Mouse (Mus musculus): Measurements from ENCODE around the gene Gng13.

Gng13 gene

DNA sequence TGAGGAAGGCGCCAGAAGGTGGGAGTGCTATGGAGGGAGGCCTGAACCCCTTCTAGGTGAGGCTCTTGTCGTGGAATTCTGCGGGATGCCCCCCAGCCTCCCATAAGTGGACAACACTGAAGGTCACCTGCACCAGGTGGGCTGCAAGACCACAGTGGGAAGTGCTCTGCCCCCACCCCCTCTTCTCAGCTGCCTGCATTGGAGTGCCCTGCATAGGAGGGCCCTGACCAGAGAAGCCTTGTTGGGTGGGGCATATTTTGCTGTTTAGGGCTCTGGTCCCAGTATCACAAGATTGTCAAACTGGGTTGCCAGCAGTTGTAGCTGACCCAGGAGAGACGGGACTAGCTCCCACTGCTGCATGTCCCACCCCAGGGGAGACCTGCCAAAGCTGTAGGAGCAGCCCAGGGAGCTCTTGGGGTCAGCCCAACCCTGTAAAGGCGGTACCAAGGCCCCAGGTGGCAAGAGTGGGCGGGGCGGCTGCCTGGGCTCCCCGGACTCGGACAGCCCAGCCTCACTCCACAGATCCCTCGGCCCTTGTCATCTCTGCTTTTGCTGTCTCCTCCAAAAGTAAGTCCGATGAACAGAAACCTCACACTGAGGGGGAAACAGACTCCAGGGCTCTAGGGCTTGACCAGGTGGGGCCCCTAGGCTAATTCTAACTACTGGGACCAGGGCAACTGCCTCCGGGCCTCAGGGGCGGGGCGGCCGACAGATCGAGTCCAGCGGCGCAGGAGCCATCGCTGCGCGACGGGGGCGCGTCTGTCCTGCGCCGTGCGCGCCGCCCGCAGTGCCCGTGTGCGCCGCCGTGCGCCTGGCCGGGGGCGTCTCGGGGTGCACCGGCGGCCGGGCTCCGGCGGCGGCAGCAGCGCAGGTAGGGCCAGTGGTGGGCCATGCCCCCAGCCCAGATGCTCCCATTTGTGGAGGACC is at the start of gene Gng13:
Gene Gng13, plus strand, starts transcription at position 461 of the 927 bp plus-strand sequence.
- peak; percentile 36 for DNase-seq (ENCODE audit: low spot score)

DNA sequence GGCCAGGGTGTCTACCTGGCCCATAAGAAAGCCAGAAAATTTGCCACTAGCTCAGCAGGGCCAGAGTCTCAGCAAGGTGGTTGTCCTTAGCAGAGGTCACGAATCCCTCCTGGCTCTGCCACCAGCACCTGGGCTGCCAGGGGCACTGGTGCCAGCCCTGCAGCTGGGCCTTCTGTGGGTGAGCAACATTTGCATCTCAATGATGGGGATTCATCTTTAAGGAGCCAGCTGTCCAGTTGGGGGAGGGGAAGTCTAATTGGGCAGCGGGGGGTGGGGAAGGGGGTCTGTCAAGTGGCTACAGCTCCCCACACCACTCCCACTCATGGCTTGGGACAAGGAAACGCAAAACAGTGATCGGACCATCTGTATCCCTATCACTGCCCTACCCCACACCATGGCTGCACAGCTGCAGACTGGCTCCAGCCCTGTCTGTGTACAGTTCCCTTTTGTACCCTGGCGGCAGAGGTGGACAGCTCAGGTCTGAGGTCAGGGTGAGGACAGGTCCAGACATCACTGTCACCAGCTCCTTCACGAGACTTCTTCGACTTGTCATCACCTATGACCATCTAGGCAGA is 48.4 kb upstream of the Gng13 start:
- no peak for DNase-seq (ENCODE audit: low spot score)

DNA sequence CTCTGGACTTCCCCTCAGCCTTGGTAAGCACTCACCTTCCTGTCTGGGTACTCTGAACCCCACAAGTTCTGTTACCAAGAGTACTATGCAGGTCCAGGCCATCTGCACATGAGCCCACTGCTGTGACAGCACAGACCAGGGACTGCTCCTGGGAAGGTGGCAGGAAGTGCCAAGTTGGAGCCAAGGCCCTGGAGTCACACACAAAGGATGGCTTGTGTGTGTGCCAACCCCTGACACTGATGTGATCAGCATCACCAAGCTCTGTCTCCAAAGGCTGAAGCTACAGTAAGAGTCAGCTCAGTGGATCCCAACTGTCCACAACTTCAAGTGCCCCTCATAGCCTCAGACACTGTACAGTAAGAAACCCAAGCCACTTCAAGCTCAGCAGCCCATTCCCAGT is 44.0 kb upstream of the Gng13 start:
- no peak for DNase-seq (ENCODE audit: low spot score)

DNA sequence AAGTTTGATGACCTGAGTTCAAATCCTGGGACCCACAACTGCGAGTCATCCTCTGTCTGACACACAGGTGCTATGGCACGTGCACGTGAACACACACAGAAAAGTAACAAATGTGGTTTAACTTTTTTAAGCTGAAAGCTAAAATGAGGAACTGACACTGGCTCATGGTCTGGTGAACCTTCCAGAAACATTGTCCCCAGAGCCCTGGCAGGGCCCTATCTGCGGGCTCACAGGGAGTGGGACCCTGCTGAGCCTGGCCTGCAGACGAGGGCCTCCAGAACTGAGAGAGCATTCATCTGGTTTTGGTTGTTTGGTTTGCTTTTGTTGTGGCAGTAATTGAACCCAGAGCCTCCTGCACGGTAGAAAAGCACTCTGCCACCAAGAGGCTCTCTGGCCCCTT is 39.0 kb upstream of the Gng13 start:
- DNase-seq (ENCODE audit: low spot score), result no peak

DNA sequence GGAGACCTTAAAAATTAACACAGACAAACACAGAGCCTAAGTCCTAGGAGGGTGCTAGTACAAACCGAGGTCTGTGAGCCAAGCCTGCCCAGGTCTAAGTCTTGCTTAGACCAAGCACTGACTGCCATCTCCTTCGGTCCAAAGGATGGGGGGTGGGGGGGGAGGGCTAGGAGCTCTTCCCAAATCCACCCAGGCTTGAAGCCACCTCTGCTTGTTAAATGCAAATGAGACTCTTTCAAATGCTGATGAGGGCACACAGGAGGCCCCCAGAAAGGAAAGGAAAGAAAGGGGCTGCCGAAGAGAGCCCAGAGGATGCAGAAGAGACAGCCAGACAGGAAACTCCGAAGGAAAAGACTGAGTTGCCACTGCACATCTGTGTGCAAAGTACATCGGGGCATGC is 37.2 kb upstream of the Gng13 start:
- DNase-seq (ENCODE audit: low spot score), result no peak

DNA sequence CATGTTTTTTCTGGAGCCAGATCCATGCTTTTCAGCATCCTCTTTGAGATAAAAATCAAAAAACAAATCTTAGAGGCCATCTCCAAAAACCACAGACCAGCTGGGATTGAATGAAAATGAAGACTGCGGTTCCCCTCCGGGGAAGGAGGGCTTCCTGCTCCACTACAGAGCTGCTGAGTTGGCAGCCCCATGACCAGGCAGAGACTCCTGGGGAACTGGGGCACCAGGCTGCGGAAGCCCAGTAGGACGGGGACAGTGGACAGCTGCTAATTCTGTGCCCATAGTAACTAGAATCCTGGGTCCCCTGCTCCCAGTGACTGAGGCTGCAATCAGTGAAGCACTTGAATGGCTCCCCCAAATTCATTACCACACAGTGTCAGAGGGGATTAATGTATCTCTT is 35.3 kb upstream of the Gng13 start:
- DNase-seq (ENCODE audit: low spot score), result no peak

DNA sequence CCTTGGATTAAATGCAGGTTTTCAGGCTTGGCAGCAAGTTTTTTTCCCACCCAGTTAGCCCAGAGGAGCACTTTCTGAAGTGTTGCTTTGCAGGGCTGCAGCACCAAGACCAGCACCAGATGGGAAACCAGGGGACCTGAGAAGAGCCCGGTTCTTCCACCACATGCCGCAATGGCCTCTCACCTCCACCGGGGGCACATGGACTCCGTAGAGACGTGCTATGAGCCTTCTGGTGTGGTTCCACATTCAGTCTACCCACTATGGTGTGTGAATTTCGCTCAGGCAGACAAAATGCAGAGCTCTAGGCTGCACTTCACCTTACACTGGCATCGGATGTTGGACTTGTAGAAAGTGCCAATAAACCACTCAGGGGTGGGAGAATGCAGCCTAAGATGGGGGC is 30.6 kb upstream of the Gng13 start:
- DNase-seq (ENCODE audit: low spot score), result peak; percentile 59

DNA sequence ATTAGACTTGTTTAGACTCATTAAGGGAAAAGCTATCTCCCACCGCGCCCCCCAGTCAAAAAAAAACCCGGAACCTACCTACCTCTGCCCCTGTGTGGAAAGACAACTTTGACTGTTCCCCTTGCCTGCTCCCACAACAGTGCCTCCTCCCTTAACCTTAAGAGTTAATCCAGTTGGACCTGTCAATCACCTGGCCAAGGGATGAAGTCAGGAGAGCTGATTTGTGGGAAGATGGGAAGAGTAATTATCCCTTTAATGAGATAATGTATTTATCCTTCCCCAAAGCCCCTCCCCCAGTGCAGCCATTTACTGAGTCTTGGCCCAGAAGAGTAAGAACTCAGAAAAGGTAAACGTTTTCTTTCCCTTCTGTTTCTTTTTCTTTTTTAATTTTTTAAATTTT is 28.0 kb upstream of the Gng13 start:
- no peak for DNase-seq (ENCODE audit: low spot score)

DNA sequence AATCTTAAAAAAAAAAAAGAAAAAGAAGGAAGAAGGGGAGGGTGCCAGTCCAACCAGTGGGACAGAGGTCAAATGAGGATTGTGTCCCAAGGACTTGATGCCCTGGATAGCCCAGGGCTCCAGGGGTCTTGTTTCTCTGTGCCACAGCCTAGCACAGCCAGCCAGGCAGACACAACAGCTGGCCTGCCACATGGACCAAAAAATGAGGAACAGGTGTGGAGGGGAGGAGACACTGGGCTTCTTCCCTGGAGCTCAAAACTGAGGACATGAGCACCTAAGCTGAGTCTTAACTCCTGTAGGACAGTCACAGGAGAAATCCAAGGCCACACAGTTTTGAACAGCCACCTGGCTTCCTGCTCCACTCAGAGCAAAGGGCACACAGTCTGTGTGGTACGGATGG is 20.7 kb upstream of the Gng13 start:
- DNase-seq (ENCODE audit: low spot score), result peak; percentile 32

DNA sequence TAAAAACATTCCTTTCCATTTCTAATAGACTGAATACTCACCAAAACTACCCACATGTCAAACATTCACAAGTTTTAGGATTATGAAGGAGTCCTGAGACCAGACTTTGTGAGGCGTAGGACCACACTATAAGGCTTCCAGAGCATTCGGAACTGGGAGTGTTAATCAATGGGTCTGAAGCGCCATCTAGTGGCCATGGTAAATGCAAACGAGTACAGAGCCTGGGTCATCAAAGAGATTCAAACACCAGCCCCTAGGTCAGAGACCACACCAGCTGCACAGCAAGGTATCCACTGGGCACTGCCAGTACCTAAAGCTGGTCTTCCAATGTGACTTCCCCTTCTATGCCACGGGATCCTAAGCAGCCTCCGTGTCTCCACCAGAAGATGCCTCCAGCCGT is 18.5 kb upstream of the Gng13 start:
- DNase-seq (ENCODE audit: low spot score), result peak; percentile 96

DNA sequence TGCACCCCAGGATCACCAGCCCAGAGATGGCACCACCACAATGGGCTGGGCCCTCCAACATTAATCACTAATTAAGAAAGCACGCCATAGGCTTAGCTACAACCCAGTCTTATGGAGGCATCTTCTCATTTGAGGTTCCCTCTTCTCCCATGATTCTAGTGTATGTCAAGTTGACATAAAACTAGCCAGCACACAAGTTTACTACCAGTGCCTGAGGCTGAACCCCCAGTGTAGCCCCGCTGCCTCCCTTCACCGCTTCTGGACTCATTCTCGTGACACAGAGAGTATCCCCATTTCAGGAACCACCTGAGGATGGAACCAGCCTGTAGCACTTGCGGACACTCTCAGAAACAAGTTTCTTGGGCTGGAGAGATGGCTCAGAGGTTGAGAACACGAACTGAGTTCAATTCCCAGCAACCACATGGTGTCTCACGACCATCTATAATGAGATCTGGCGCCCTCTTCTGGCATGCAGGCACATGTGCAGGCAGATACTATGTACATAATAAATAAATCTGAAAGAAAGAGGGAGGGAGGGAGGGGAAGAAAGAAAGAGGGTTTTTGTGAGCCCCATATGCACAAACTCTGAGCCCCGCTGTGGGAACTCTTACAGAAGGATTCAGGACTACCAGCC is 16.0 kb upstream of the Gng13 start:
- DNase-seq (ENCODE audit: low spot score), result peak; percentile 46

DNA sequence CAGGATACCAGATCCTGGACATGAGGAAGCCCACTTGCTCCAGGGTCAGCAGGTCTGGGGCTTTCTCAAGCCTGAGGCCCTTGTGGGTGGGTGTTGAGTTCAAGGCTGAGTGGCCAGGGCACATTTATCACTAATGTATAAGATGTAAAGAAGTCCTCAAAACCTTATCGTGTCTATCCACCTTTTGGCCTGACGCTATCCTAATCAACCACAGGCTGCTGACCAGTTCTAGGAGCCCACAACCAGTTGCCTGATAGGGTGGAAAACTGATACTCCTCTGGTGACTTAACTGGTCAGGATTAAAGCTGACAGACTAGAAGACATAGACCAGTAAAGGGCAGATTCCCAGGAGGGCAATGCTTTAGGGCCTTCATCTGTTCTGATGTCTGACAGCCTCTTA is 7.0 kb upstream of the Gng13 start:
- DNase-seq (ENCODE audit: low spot score), result no peak

DNA sequence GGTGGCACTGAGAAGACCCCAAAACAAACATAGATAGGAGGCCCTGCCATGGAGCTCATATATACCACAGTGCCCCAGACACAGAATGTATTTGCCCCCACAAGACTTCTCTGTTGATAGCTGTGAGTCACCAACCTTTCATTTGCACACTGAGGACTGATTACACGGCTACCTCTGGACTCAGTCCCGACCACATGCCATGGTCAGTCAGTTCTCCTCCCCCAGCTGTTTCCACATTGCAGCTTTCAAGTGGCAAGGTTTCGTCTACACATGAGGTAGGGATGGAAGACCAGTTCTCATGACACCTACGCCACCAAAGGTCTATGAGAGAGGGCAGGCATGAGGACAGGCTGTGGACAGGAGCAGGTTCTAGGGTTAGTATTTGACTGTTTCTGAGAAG is 5.8 kb upstream of the Gng13 start:
- DNase-seq (ENCODE audit: low spot score), result no peak

DNA sequence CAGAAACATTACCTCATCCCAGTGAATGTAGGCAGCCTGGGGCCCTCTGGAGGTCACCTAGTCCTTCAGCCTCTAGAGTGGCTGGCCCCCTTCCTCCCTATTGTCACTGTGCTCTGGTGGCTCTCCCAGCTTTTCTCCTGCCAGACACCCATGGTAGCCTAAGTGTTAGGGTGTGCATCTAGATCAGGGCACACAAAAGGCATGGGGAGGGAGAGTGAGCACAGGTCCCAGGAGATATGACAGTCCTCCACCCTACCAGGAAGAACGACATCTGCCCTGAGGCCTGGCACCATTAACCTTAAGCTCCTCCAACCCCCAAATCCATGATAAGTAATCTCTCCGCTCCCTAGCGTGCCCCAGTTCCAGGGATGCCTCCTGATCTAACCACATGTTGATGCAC is 1.3 kb upstream of the Gng13 start:
- DNase-seq (ENCODE audit: low spot score), result no peak

DNA sequence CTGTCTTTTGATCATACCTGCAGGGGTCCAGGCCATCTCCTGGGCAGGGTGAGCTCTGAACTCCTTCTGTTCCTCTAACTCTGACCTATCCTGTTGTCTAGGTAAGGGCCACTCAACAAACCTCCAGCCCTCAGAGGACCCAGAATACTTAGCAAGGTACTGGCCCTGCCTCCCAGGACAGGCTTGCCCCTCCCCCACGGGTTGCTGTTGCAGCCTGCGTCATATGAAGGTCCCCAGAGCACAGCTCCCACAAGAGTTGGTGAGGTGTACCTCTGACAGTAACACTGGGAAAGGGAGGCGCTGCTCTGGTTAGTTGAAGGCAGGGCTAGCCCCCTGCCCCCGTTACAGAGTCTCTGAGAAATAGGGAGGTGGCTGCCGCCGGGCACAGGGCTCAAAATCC is 841 bp upstream of the Gng13 start:
- DNase-seq (ENCODE audit: low spot score), result peak; percentile 17

DNA sequence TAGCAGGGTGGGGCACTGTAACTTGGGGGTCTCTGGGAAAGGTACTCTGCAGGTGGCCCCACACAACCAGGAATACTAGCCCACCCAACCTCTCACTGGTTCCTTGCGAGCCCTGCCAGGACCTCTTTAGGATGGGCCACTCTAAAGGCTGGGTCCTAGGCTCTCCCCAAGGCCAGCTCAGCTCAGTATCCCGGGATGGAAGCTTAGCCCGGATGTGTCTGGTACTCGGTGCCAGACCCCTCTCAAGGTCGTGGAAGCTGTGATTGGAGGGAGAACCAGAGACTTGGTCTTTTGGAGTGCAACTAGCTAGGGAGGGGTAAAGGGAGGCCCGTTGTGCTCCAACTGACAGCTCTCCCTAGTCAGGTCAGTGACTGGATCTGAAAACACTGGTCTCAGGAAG is 720 bp downstream of the Gng13 start:
- DNase-seq (ENCODE audit: low spot score), result peak; percentile 7

DNA sequence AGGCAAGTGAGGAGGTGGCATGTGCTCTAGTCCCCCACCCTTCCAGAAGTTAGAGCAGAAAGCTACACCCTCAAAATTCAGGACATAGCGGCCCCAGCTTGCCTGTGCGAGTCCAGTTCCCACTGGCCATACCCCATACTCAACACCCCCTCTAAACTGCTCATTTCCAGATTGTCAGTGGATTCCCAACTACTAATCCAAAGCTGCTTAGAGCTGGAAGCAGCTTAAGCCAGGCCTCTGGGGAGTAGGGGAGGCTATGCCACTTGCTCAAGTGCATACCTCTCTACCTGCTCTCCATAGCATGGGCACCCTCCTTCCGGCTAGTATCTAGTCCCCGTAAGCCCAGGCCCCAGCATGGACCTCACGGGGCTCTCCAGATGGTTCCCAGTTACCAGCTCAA is 4.5 kb downstream of the Gng13 start:
- DNase-seq (ENCODE audit: low spot score), result no peak

DNA sequence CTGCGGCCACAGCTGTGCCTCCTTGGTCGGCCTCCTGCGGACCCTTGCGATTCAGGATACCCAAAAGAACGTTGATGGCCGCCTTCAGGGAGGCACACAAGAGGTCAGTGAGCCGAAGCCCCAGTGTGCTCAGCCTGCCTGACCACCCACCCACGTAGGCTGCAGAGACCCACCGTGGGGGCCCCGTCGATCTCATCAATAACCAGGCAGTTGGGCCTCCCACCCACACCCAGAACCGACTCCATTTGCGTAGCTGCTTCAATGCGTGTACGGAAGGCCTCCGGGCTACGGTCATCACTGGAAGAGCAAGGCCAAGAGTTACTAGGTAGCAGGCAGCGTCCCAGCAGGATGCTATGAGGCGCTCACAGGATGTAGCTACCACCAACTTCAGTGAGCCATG is 6.5 kb downstream of the Gng13 start:
- no peak for DNase-seq (ENCODE audit: low spot score)

DNA sequence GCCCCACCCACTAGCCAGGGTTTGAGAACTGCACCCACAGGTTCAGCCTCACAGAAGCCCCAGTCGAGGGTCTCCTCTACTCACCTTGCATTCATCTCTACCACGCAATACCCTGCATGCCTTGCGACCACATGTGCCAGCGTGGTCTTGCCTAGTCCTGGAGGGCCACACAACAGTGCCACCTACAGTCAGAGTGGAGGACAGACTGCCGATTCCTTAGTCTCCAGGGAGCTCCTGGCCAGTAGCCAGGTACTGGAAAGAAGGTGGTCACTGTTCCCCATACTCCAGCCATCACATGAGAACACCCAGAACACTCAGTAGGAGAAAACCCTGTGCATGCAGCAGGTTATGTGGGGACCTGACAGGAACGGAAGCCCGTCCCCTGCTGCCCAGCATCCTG is 6.9 kb downstream of the Gng13 start:
- peak; percentile 34 for DNase-seq (ENCODE audit: low spot score)

DNA sequence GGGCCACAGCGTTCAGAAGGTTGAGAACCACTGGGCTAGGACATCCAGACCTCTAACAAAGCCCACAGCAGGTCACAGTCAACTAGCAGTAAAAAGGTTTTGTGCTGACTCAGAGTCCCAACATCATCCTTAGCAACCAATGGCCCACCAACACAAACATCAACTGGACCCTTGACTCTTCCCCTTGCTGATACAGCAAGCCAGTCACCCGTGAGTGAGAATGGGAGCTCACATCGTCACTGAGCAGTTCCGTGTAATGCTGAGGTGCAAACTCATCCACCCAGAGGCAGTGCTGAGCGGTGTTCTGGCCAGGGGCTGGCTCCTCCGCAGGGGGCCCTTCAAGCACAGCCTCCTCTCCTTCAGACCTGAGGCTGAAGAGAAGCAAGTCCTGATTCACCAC is 8.3 kb downstream of the Gng13 start:
- DNase-seq (ENCODE audit: low spot score), result no peak

DNA sequence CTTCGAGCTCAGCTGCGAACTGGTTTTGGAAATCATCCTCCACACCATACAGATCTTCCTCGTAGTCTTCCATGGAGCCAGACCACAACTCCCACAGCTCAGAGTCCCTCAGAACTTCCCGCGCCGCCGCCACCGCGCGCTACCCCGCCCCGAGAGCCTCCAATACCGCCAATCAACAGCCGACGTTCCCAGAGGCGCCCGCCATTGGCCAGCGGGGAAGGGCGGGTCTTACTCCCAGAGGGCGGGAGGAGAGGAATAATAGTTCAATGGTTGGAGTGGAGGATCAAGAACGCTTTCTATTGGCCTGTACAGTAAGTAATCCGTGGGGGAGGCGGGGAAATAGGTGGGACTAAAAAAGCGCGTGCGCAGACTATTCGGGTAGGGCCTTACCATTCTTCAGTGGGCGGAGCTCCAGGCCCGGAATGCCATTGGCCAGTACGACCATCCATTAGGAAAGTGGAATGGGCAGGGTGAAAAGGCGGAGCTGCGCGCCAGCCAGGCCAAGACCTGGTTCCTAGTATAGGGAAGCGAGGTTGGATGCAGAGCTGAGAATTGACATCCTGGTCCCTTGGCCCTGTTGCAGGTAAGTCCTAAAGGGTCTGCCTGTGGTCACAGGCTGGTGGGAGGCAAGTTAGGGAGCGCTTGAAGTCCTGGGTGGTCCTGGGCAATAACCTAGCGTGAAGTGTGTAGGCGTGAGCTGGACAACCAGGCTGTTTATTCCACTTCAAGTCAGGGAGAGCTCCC is 10.5 kb downstream of the Gng13 start, which contains the start of the genes Chtf18 and Rpusd1:
Gene Chtf18, minus strand, starts transcription at position 155 of the 744 bp plus-strand sequence.
Gene Rpusd1, plus strand, starts transcription at position 406 of the 744 bp plus-strand sequence.
- DNase-seq (ENCODE audit: low spot score), result peak; percentile 100

DNA sequence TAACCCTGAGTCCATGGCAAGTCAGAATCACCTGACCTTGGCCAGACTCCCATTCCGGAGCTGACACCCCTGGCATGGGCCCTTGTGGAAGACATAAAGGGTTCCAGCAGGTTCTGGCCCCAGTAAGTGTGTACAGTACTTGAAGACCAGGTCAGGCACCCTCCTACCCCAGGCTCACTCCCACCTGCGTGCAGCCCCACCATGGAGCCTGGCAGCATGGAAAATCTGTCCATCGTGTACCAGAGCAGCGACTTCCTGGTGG is 11.0 kb downstream of the Gng13 start:
- no peak for DNase-seq (ENCODE audit: low spot score)

DNA sequence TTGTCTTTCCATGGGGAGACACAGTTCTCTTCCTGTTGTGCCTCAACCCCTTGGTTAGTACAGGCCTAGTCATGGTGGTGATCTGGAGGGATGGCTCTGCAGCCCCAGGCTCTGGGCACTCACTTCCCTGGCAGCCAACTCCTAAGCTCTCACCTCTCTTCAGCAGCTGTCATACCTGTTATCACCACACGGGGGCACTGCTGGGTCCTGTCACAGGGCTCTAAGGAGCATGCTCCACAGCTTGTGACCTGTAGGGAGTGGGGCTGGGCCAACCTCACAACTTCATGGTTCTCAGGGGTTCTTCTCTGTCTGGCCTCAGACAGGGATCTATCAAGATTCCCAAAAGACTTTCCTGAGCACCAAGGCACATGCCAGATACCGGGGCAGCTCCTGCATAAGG is 15.1 kb downstream of the Gng13 start:
- peak; percentile 94 for DNase-seq (ENCODE audit: low spot score)
